Mouse (Mus musculus) CD8-positive naive resting alpha-beta T cell, adult 2 months (primary cell): ENCODE measurements around the gene Necap2.
A peak's percentile ranks its signal among the peaks of the same experiment; 100 is the strongest.

ENCODE experiments used
- DNase-seq, 2 experiments: peaks; one replicate each; pipeline ENCODE4 v3.0.0; 2022; ENCODE audit warnings: low read depth in 2 of 2, low spot score in 2 of 2

The Necap2 gene

GRCm38 (mm10) chr4:141074109-141074508 lies 4.0 kb downstream of the Necap2 start:
- no peak for DNase-seq

DNA sequence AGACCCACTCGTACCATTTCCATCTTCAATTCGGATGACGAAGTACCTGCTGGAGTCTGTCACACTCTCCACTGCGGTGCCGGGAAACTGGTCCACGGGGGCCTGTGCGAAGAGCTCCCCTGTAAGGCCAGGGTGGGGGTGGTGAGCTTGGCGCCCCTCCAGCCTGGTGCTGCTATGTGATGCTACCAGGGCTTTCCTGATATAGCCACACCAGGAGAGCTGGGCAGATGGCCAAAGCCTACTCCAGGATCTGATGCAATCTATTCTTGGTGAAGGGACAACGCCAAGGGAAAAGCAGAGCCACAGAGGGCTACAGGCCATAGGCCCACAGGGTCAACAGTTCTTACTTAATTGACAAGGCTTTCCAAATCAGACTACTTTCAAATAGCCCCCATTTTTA lies 4.5 kb downstream of the Necap2 start:
- DNase-seq, result no peak

DNA sequence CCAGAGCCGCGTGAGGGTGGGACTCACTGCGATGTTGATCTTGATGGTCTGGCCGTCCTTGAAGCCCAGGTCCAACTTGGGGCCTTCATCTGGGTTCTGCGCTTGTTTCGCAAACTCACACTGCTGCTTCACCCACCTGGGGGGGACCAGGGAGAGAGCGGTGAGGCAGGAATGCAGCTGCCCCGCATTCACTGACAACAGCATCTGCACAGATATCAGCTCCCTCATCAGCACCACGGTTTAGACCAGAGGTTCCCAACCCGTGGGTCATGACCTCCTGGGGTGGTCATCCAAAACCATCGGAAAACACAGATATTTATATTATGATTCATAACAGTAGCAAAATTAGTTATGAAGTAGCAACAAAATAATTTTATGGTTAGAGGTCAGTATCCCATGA lies 5.7 kb downstream of the Necap2 start:
- DNase-seq, result no peak

GRCm38 (mm10) chr4:141069731-141070130 lies 8.4 kb downstream of the Necap2 start:
- peak; percentile 28 to 51 for DNase-seq

GRCm38 (mm10) chr4:141068655-141069054 lies 9.5 kb downstream of the Necap2 start:
- no peak for DNase-seq

- no peak for DNase-seq
Measured at GRCm38 (mm10) chr4:141067516-141068046, 10.6 kb downstream of the Necap2 start.

- no peak for DNase-seq
Measured at GRCm38 (mm10) chr4:141066709-141067515, 11.2 kb downstream of the Necap2 start.

DNA sequence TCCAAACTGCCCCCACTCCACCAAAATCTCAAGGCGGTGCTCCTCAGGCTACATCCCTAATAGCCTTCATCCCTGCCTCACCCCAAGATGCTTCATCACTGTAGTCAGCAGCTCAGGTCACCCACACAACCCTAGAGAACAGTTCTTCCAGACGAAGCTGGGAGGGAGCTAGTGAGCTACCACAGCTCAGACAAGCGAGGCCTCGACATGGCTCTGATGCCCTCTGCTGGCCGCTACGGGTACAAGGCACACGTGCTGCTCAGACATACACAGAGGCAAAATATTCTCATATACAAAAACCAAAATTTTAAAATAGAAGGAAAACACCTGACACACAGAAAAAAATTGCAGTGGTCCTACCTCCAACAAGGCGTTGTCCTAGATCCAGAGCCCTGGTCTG lies 13.0 kb downstream of the Necap2 start:
- peak; percentile 77 to 81 for DNase-seq

- DNase-seq, result no peak
Measured at GRCm38 (mm10) chr4:141064104-141064659, 14.0 kb downstream of the Necap2 start.

DNA sequence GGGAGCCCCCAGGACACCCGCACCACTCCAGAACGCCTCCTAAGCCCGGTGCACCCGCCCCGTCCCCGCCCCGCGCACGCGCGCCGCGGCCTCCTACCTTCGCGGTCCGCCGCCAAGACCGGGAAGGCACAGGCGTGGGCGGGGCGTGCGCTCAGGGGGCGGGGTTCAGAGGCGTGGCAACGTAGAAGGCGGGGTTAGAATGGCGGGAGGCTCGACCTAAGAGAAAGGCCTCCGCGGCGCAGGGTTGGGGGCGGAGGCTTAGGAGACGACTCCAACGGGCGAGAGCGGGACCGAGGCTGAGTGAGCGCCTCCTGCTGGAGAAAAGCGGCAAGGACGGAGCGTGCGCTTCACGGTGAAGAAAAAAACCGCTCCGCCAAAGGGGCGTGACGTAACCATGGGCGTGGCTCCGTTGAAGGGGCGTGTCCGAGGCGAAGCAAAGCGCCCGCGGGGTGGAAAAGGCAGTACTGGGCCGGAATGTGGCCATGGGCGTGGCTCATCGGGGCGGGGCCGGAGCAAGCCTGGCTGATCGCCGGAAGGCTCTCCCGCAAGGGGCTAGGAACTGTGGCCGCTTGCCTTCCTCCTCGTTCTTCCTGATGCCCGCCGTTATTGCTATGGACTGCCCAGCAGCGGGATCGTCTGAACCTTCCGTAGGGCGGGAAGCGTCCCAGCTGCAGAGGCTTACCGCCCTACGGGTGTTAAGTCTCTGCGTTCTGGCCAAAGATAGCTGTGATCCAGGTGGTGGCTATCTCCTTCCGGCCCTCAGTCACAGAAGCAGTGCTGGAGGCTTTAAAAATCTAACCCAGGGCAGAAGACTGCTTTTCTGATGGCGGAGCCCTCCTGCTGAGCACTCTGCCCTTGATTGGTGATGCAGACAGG lies 17.5 kb downstream of the Necap2 start, which contains the start of gene Crocc:
Gene Crocc (minus strand): TSS at position 125 of the 876 bp plus-strand sequence.
- DNase-seq, result peak; percentile 98 to 99

DNA sequence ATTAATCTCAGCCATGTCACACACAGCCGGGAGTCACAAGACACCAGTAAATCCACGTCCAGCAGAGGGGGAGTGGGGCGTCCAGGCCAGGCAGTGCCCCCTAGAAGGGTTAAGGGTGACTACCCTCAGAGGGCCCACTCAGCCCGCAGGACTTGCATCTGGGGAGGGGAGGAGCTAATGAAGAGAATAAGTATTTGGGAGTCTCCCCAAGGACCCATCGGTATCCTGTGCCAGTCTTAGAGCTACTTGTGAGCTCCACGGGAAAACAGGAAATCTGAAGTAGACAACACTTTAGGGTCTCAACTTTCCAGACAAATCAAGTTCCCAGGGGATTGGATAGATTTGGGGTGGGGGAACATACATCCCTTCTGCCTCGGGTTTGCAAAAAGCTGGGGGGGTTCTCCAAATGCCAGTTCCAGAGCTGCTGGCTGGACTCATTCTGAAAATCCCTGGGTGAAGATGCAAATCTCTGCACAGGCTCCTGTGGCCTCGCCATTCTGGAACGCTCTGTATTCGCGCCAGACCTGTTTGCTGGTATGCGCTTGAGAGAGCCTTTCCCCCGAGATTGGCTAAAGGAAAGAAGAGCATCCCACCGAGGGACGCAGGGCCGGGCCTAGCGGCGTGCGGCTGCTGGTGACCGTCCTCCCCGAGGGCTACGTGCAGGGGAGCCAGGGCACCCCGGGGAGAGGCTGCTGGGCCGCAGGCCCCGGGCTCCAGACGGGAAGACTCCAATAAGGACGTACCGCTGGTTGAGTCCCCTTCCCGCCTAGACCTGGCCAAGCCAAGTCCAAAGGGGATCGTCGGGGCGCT lies 18.3 kb downstream of the Necap2 start:
- DNase-seq, result no peak

GRCm38 (mm10) chr4:141058835-141059234 lies 19.3 kb downstream of the Necap2 start:
- no peak for DNase-seq

DNA sequence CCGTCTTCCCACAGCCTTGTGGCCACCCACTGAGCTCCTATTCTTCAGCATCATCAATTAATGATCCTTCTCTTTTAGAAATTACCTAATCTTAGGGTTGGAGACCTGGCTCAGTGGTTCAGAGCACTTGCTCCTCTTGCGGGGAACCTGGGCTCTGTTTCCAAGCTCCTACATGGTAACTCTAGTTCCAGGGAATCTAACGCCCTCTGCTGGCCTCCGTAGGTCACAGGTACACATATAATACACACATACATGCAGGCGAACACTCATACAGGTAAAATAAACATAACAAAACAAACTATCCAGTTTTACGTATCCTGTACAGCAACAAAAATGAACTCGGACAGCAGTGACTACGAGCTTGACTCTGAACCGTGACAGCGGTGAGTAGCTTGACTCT lies 21.2 kb downstream of the Necap2 start:
- no peak for DNase-seq

- DNase-seq, result no peak
Measured at GRCm38 (mm10) chr4:141053568-141054161, 24.5 kb downstream of the Necap2 start.

- no peak for DNase-seq
Measured at GRCm38 (mm10) chr4:141053138-141053537, 25.0 kb downstream of the Necap2 start.

DNA sequence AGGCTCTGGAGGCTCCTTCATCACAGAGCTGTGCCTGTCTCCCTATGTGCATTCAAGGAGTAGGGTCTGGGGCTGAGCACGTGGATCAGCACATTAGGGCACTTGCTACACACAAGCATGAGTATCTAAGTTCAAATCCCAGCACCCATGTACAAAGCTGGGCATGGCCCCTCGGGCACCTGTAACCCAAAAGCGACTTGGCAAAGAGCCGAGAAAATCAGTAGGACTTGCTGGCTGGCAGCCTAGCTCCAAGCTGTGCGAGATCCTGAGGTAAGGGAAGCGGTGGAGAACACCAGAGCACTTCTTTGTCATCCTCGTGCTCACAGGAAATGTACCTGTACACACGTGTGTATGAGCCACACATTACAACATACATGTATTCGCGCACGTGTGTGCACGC lies 25.7 kb downstream of the Necap2 start:
- DNase-seq, result no peak

DNA sequence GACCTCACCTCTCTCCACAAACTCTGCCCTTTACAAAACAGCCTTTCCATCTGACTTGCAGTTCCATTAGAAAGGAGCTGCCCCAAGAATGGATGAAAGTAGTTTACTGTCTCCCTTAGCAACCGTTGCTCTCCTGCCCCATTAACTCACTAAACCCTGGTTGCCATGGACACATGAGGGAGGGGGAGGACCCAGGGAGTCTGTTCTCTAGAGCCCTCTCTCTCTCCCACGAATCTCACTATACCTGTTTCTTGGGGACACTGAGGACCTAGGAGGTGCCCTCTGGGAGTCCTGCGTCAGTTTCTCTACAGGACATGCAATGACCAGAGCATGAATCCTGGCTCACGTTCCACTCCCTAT lies 28.7 kb downstream of the Necap2 start:
- DNase-seq, result no peak

- DNase-seq, result no peak
Measured at GRCm38 (mm10) chr4:141048810-141049475, 29.2 kb downstream of the Necap2 start.

GRCm38 (mm10) chr4:141044816-141045215 lies 33.3 kb downstream of the Necap2 start:
- peak; percentile 54 to 66 for DNase-seq

DNA sequence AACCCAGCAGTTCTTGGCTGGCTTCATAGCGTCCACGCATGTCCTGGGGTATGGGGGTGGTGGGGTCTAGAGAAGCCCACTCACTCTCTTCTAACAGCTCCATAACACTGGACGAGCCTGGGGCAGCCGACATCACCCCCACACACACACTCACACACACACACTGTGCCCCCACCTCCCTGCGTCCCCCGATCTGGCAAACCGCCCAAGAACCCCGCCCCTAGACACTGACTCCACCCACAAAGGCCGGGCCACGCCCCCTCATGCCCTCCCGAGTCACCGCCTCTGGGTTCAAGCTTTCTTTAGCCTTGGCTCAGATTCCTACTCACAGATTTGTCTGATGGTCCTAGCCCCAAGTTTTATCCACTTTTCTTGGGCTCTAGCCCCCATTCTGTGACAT lies 37.0 kb downstream of the Necap2 start:
- DNase-seq, result no peak
